Mouse (Mus musculus) megakaryocyte, embryonic 14.5 days (primary cell): ENCODE results near the gene Lama2. TPM values are rescaled to one million over a fixed set of nuclear protein-coding genes. Genes with fewer than 3 reads are reported as not detected.

Experiments
- H3K27me3 ChIP-seq: replicated peaks from 2 replicates; pipeline ENCODE3; 2012; ENCODE audit warnings: inconsistent platforms
- H3K36me3 ChIP-seq: replicated peaks from 2 replicates; pipeline ENCODE3; 2012; ENCODE audit warnings: low read length, inconsistent platforms, mixed read lengths
- H3K4me1 ChIP-seq: 2 replicates; pipeline ENCODE4 v1.6.1; 2012; ENCODE audit warnings: inconsistent platforms
- H3K4me3 ChIP-seq: replicated peaks from 2 replicates; pipeline ENCODE3; 2012; ENCODE audit warnings: moderate library complexity, mild to moderate bottlenecking, inconsistent platforms
- H3K9me3 ChIP-seq: 2 replicates; pipeline ENCODE4 v1.6.1; 2012; ENCODE audit warnings: inconsistent platforms
- FLI1 ChIP-seq: IDR thresholded peaks from 2 replicates; pipeline ENCODE4 v1.6.1; 2012; ENCODE audit warnings: low read length, inconsistent platforms, mixed read lengths
- GATA1 ChIP-seq: IDR thresholded peaks from 3 replicates; pipeline ENCODE4 v1.6.1; 2012; ENCODE audit warnings: mixed read lengths, low read length, inconsistent platforms, borderline replicate concordance
- polyA plus RNA-seq: library from polyadenylated mRNA; stranded (reverse); fragments of >175 nt; gene quantifications from 2 replicates; pipeline ENCODE4 v1.2.3, GENCODE M21; 2012; ENCODE audit warnings: low replicate concordance; ENCODE audit not compliant: insufficient read depth

Gene Lama2
- polyA plus RNA-seq, 1 experiment: not detected

GRCm38 (mm10) chr10:27054488-27054887 is 565.1 kb downstream of the Lama2 start:
- Histone ChIP-seq H3K9me3 (no peaks in the 10 kb centered on the region), H3K4me1 (no peaks in the 10 kb centered on the region), H3K36me3 (no peaks in the 10 kb centered on the region), H3K27me3 (no peaks in the 10 kb centered on the region), H3K4me3 (no peak overlapping the region)
- no peak for TF ChIP-seq FLI1
- TF ChIP-seq GATA1: no peak

DNA sequence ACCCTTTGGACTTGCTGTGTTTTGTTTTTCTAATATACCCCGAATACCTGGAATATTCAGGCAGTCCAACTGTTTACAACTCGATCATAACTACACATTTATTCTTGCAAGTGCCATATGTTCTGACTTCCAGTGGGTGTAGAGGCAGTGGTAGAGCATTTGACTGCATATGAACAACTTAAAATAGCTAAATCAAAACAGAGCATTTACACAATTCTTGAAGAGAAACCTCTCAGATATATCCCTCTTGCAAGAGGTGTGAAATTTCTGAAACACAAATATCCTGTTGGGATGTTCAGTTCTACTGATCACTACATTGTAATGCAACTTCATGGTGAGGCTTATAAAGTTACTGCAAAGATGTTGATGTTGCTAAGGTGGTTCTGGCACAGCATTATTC is 572.4 kb downstream of the Lama2 start:
- TF ChIP-seq FLI1 (no peak), GATA1 (no peak)
- Histone ChIP-seq H3K36me3 (no peaks in the 10 kb centered on the region), H3K27me3 (no peaks in the 10 kb centered on the region), H3K9me3 (no peaks in the 10 kb centered on the region), H3K4me3 (no peak overlapping the region), H3K4me1 (no peaks in the 10 kb centered on the region)

DNA sequence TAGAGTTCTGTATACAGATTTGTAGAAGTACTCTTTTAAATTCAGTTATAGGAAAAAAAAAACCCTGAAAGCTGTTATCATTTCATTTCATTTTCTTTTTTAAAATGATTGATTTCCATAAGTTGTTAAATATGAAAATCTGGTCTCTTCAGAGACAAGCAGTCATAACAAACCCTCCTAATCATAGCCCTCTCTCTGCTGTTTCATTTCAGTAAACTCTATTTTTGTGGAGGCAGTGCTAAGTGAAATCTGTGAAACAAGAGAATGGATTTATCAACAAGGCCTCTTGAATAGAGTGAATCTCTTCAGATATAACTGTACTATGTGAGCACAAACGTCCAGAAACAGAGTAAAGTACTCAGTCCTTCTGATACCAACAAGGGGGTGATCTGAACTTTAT is 577.7 kb downstream of the Lama2 start:
- Histone ChIP-seq H3K9me3 (no peaks in the 10 kb centered on the region), H3K4me3 (no peak overlapping the region), H3K4me1 (no peaks in the 10 kb centered on the region), H3K36me3 (no peaks in the 10 kb centered on the region), H3K27me3 (no peaks in the 10 kb centered on the region)
- TF ChIP-seq GATA1 (no peak), FLI1 (no peak)

DNA sequence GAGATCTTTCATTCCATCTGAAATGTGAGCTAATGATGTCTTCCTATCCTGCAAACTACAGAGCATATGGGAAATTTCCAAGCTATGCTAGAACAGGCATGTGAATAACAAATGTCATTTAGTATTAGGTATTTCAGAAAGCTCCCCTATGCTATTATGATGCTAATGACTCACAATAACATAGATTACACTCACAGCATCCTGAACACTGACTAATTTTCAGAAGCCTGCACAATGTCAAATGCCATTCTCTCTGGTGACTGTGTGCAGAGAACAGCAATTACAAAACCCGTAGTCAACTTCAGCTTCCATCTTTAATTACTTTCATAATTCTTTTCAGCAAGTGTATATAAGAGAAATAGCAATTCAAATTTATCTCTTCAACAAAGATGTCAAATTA is 596.9 kb downstream of the Lama2 start:
- Histone ChIP-seq H3K4me1 (no peaks in the 10 kb centered on the region), H3K27me3 (no peaks in the 10 kb centered on the region), H3K4me3 (no peak overlapping the region), H3K36me3 (no peaks in the 10 kb centered on the region), H3K9me3 (no peaks in the 10 kb centered on the region)
- TF ChIP-seq GATA1: no peak
- no peak for TF ChIP-seq FLI1

DNA sequence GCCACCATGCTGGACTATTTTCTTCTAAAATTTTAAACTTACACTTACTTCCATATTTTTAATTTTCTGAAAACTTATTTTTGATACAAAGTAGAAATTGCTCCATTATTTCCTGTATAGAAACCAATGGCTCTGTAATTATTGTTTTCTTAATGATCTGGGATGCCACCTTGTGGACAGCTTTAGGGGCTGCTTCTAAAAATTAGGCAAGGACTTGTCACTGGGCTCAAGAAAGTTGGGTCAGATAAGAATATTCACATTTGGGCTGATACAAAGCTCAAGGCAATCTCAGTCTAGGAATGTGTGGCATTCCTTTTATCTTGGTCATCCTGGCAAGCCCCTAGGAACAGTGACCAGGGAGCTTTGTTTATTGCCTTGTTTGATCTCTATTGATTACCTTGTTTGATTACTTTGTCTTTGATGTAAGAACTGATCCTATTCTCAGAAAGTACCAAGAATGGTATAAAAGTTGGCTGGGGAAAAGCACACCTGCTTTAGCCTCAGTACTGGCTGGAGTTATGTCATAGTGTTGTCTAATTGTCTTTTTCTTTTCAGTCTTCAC is 606.7 kb downstream of the Lama2 start:
- TF ChIP-seq GATA1: no peak
- no peak for TF ChIP-seq FLI1
- H3K9me3 ChIP-seq: no peaks in the 10 kb centered on the region
- H3K36me3 ChIP-seq: no peaks in the 10 kb centered on the region
- H3K27me3 ChIP-seq: no peaks in the 10 kb centered on the region
- no peak overlapping the region for H3K4me3 ChIP-seq
- no peaks in the 10 kb centered on the region for H3K4me1 ChIP-seq

- no peak for TF ChIP-seq GATA1
- TF ChIP-seq FLI1: no peak
- no peaks in the 10 kb centered on the region for H3K4me1 ChIP-seq
- no peaks in the 10 kb centered on the region for H3K36me3 ChIP-seq
- H3K4me3 ChIP-seq: no peak overlapping the region
- no peaks in the 10 kb centered on the region for H3K9me3 ChIP-seq
- H3K27me3 ChIP-seq: no peaks in the 10 kb centered on the region
Observed at GRCm38 (mm10) chr10:27007364-27007763, 612.2 kb downstream of the Lama2 start.

DNA sequence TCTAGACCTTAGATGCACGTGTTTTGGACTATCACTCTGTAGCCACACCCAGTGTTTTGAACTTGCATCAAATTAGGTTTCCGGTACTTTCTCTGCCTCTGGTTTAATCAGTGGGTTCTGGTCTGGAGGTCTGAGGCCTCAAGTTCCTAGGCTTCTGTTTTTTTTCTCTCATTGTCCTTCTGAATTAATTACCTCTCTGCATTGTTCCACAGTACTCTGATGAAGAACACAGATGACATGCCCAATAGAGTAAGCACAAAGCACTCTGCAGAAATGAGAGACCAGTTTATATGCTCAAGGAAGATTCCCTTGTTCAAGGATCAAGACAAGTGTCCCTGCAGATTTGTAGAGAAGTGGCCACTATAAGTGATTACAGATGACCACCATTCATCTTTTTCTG is 613.8 kb downstream of the Lama2 start:
- H3K36me3 ChIP-seq: no peaks in the 10 kb centered on the region
- TF ChIP-seq GATA1: no peak
- TF ChIP-seq FLI1: no peak
- H3K4me3 ChIP-seq: no peak overlapping the region
- H3K27me3 ChIP-seq: no peaks in the 10 kb centered on the region
- no peaks in the 10 kb centered on the region for H3K4me1 ChIP-seq
- H3K9me3 ChIP-seq: no peaks in the 10 kb centered on the region

- TF ChIP-seq FLI1 (no peak), GATA1 (no peak)
Observed at GRCm38 (mm10) chr10:27001554-27002178, 617.9 kb downstream of the Lama2 start.

DNA sequence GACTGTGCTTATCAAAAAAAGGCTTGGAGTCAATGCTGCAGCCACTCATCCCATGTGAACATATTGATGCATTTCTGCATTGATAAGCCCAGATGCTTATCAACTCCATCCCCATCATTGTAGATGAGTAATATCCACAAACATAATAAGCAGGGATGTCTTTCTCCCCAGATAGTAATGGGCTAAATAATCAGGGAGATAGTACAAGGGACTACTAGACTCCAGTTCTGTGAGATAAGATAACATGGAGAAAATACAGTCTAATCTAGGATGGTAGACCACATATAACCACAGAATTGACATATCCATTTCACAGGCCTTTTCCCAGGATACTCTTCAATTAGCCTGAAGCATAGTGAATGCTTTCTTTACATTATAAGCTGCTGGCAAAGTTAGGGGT is 622.9 kb downstream of the Lama2 start:
- H3K9me3 ChIP-seq: no peaks in the 10 kb centered on the region
- TF ChIP-seq FLI1: no peak
- H3K4me3 ChIP-seq: no peak overlapping the region
- peaks cover 16% of the 10 kb centered on the region for H3K4me1 ChIP-seq
- no peaks in the 10 kb centered on the region for H3K27me3 ChIP-seq
- H3K36me3 ChIP-seq: no peaks in the 10 kb centered on the region

More at GRCm38 (mm10) chr10:27001554-27002178, 617.9 kb downstream of the Lama2 start:
- Histone ChIP-seq H3K36me3 (no peaks in the 10 kb centered on the region), H3K4me1 (peaks cover 3% of the 10 kb centered on the region; the same call in 1 of the 2 replicates), H3K27me3 (no peaks in the 10 kb centered on the region), H3K9me3 (no peaks in the 10 kb centered on the region), H3K4me3 (no peak overlapping the region)

DNA sequence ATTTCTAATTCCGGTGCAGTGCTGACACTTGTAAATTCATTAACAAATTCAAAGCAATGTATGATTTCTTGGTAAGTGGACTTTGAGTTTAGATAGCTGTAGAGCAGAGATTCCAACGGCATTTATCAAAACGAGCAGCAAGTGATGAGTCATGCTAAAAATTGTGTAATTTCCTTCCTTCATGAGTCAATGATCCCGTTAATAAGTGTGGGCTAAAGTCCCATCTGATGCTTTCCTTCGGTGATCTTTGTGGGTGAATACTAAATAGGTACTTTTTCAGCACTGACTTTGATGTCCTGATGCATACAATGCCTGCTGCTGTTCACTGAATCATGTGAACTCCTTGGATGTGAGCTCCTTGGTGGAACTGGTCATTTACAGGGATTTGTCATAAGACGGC is 623.6 kb downstream of the Lama2 start:
- TF ChIP-seq GATA1: no peak
- TF ChIP-seq FLI1: no peak
- H3K9me3 ChIP-seq: no peaks in the 10 kb centered on the region
- no peaks in the 10 kb centered on the region for H3K27me3 ChIP-seq
- peaks cover 16% of the 10 kb centered on the region for H3K4me1 ChIP-seq
- no peaks in the 10 kb centered on the region for H3K36me3 ChIP-seq
- no peak overlapping the region for H3K4me3 ChIP-seq
